Mouse (Mus musculus) layer of hippocampus, adult 2 months (tissue): Measurements from ENCODE around the gene 8030474K03Rik. TPM values are rescaled to one million over a fixed set of nuclear protein-coding genes. Genes with fewer than 3 reads are reported as not detected.
"Not testable (repeated sequence)": the region's sequence is repeated elsewhere in the genome, so short reads cannot be mapped to it uniquely, and the experiment has no call there.

ENCODE experiments used
- DNase-seq, 2 experiments: peaks; one replicate each; pipeline ENCODE4 v3.0.0; 2022; ENCODE audit warnings: low spot score in 2 of 2
- H3K27ac ChIP-seq: fragments of 200-600 bp; 2 replicates; pipeline ENCODE4 v1.8.1; 2022
- H3K4me3 ChIP-seq: fragments of 200-600 bp; 2 replicates; pipeline ENCODE4 v1.8.1; 2022; ENCODE audit warnings: mild to moderate bottlenecking
- CTCF ChIP-seq: fragments of 200-600 bp; conservative IDR thresholded peaks from 2 replicates; pipeline ENCODE4 v1.8.1; 2022; ENCODE audit warnings: antibody characterized with exemption, mild to moderate bottlenecking, moderate library complexity
- long read RNA-seq, 2 experiments: library from polyadenylated mRNA; stranded (forward); transcript quantifications; one replicate each; pipeline ENCODE4 v2.0.0; 2021; ENCODE audit warnings: borderline mapping rate in 2 of 2
- total RNA-seq, 2 experiments: library from RNA; stranded (reverse); gene quantifications; 2 replicates each; pipeline ENCODE4 v1.2.3; 2021

The 8030474K03Rik gene
- total RNA-seq, result not detected
- long read RNA-seq, experiment 1, result 0 reads
- long read RNA-seq, experiment 2, result 0 reads

DNA sequence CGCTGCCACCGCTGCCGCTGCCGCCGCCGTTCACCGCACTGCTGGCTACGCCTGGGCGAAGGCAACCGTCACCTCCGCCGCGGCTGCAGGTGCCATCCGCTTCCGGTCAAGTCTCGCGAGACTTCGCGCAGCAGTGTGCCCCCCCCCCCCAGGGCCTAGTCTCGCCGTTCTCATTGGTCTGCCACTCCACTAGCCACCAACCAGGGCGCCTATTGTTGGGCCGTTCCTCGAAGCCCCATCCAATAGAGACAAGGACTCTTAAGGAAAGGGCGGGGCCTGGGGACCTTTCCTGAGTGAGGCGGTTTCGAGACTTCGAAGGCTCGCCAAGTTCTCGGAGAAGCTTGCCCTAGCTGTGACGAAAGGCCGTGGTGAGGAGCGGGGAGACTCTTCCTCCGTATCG lies at the start of gene 8030474K03Rik, which contains the start of gene Gm4779:
8030474K03Rik (plus strand) TSS at position 315 of the 400 bp plus-strand sequence.
Gm4779 (minus strand) TSS at position 82 of the 400 bp plus-strand sequence.
- no peak for TF ChIP-seq CTCF
- no peak within 1 kb of the TSS for H3K27ac ChIP-seq
- no peak within 1 kb of the TSS for H3K4me3 ChIP-seq
- no peak for DNase-seq

DNA sequence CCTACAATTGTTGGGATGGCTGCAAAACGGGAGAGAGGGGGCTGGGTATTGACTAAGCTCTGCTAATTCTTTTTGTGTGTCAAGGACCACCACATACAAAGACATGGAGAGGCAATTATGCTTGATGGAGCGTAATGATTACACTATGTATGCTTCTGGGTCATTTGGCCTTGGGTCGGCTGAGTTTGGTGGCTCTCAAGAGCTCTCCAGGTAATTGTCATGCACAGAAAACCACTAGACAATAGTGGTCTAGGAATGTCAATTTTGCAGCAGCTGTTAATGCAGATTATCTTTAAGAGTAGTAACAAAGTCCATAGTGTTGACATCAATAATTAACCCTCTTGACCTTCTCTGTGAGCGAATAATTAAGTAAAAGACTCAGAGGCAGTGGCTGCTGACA lies 44.3 kb upstream of the 8030474K03Rik start:
- DNase-seq, result no peak
- Histone ChIP-seq H3K4me3 (no peak overlapping the region), H3K27ac (no peak overlapping the region)
- no peak for TF ChIP-seq CTCF

DNA sequence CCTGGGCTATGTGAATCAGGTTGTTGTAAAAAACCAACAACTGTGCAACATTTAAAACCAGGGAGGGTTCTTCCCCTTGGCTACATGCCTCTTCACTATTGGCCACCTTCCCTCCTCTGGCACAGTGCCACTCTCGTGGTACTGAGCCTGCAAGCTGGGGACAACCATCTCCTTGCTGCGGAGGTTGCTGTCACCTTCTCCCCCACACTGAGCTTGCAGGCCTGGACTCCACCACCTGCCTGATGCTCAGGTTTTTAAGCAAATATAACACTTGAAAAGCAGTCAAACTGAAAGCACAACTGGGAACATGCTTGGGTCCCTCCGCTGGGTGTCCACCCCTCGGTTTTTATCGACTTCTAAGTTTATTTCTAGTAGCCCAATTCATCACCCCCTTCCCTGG lies 40.0 kb upstream of the 8030474K03Rik start:
- no peak for TF ChIP-seq CTCF
- no peak overlapping the region for H3K4me3 ChIP-seq
- H3K27ac ChIP-seq, result no peak overlapping the region
- DNase-seq, result peak in 1 of 2 experiments; percentile 16

DNA sequence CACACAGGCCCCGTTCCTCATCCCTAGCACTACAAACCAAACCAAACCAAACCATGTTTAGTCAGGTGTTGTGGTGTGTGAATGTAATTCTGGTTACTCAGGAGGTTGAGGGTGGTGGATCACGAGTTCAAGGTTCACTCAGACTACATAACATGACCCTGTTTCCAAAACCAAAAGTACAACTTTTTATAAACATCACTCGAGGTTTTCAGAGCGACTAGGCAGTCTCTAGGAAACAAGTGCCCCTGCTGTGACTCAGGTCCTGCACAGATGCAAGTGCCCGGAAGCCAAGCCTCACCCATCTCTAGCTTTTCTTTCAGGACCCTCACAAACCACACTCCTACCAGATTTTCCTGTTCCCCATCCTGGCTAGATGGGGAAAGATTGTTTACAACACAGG lies 29.8 kb upstream of the 8030474K03Rik start:
- no peak for TF ChIP-seq CTCF
- DNase-seq, result no peak
- H3K27ac ChIP-seq, result no peak overlapping the region
- H3K4me3 ChIP-seq, result no peak overlapping the region

DNA sequence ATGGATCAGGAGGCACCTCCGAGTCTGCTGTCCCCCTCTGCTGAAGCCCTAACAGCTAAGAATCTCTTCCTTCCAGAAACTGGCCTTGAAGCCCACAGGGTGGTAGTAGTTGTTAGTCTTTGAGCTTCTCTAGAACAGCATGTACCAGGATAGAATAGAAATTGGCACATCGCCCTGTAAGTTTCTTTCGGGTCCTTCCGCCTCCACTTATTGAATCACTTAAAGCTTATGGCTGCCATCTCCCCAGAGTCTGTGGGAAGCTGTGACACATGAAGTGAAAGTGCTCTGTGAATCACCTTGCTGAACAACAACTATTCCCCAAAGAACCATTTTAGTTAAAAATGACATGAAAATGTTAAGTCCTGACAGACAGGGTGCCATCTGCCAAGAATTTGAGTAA lies 29.3 kb upstream of the 8030474K03Rik start:
- DNase-seq, result no peak
- no peak overlapping the region for H3K27ac ChIP-seq
- no peak overlapping the region for H3K4me3 ChIP-seq
- no peak for TF ChIP-seq CTCF

DNA sequence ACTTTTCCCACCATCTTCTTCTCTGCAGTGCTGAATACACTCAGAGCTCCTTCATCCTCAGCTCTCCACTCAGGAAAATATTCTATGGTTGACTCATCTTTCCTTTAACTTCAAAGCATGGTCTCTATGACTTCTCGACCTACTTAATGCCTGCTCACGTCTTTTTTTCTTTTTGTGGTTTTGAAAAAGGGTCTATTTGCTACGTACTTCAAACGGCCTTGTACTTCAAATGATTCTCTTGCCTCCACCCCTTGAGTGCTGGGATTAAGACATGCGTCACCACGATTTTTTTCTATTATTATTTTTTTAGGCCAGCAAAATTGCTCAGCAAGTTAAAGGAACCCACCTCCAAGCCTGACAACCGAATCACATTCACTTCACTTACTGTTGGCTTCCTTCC lies 27.2 kb upstream of the 8030474K03Rik start:
- Histone ChIP-seq H3K27ac (no peak overlapping the region), H3K4me3 (no peak overlapping the region)
- TF ChIP-seq CTCF, result no peak
- DNase-seq, result no peak

DNA sequence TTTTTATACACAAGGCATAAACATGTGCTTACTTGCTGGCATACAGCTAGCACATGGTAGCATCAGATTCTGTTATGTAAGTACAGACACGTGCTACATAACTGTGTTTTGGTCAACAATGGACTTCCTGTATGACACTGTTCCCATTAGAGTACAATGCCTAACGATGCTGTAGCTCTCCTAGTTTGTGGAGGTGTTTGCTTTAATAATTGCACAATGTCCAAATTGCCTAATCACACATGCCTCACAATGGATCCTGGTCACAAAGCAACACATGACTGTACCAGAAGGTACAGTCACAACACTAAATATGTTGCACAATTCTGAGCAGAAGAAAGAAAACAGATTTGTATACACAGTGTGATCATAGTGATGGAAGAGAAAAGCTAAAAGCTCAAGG lies 25.0 kb upstream of the 8030474K03Rik start:
- no peak for TF ChIP-seq CTCF
- H3K27ac ChIP-seq, result peak overlapping the region; percentile 51; the same call in 1 of the 2 replicates
- DNase-seq, result no peak
- H3K4me3 ChIP-seq, result no peak overlapping the region

DNA sequence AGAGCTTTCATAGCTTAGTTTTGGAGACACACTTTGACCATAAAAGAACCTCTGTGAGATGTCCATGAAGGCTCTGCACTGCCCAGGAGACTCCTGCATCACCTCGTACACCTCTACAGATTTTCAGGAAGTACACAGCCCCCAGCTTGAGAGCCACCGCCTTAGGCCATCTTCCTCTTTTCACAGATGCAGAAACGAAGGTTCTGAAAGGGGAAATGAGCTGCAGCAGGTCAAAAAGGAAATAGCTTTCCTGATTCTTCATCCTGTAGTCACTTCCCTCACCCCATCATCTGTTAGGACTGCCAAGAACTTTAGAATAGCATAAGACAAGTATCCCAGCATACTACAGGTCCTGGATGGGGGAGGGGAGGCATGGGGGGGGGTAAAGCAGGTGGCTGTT lies 24.1 kb upstream of the 8030474K03Rik start:
- TF ChIP-seq CTCF, result no peak
- no peak for DNase-seq

DNA sequence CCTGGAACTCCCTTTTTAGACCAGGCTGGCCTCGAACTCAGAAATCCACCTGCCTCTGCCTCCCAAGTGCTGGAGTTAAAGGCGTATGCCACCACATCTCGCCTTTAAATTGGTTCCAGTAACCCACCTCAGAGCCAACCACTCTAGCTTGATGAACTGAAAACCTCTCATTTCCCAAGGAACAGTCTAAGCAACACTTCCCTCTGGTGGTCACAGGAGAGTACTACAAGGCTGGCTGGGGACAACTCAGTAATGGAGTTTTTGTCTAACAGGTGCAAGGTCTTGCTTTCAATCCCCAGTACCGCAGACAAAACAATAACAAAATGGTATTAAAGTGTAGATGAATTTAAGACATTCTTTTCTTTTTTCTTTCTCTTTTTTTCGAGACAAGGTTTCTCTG lies 22.4 kb upstream of the 8030474K03Rik start:
- peak; percentile 29 to 57 for DNase-seq
- H3K27ac ChIP-seq, result no peak overlapping the region
- TF ChIP-seq CTCF, result peak; percentile 90

More for the DNA sequence above, 24.1 kb upstream of the 8030474K03Rik start:
- Histone ChIP-seq H3K27ac (no peak overlapping the region), H3K4me3 (no peak overlapping the region)

DNA sequence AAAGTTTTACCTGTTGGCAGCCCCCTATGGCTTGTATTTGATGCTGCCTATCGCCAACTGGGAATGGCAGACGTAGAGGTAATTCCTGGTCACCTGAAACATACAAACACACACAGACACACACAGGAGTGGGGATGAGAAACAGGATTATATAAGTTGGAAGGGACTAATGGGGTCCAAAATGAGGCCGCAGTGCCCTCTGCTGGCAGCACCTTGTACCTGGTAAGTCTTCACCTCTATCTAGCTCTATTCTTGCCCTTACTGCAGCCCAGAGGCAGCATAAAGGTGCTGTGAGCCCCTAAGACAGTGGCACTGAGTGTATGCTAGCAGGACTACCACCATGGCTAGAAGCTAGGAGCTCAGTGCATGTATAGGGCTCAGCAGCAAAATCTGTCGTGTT lies 2.9 kb upstream of the 8030474K03Rik start:
- Histone ChIP-seq H3K4me3 (no peak overlapping the region), H3K27ac (no peak overlapping the region)
- TF ChIP-seq CTCF, result peak; percentile 80
- DNase-seq, result peak; percentile 20 to 68

More for the DNA sequence above, 22.4 kb upstream of the 8030474K03Rik start:
- no peak overlapping the region for H3K4me3 ChIP-seq

DNA sequence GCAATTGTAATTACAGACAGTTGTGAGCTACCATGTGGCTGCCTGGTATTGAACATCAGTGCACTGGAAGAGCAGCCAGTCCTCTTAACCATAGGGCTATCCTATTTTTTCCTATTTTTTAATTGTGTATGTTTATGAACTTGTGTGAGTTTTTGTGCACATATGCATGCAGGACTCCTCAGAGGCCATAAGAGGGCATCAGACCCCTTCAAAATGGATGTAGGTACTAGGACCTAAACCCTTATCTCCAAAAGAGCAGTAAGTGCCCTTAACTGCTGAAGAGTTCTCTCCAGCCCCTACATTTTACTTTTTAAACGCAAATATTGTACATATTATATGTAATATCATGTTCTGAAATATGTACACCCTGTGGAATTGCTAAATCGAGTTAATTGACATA lies 11.1 kb downstream of the 8030474K03Rik start:
- no peak for DNase-seq
- TF ChIP-seq CTCF, result peak; percentile 78
- H3K27ac ChIP-seq, result no peak overlapping the region
- H3K4me3 ChIP-seq, result no peak overlapping the region

DNA sequence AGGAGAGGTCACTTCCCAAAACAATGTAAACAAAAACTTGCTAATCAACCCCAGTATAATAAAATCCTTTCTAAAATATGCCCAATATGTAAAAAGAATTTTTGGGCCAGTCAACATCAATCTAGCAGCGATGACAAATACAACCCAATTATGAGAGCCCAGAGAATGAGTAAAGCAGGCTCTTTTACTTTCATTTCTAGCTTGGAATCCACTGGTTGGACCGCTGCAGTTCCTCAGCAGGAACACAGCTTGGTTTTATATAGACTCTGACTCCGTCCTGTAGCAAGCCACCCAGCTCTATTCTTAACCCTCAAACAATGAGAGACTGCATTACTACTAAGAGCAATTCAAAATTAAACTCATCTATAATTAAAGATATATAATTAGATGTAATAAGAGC lies 17.3 kb downstream of the 8030474K03Rik start:
- no peak for TF ChIP-seq CTCF
- Histone ChIP-seq H3K4me3 (no peak overlapping the region), H3K27ac (no peak overlapping the region)
- DNase-seq, result no peak

DNA sequence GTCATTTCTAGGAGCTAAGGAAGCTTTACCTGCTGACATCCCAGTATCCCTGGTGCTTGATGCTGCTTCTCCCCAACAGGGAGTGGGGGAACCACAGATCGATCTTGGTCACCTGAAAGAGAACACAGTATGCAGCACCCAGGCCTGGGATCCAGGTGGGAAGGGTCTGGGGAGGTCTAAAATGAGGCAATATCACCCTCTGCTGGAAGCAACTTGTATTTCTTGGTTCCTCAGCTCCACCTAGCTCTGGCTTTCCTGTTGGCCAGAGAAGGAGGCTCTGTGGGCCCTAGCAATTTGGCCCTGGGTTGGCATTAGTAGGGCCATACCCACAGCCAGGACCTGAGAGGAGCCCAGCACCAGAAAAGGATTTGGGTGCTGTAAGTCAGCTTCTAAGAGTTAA lies 24.7 kb downstream of the 8030474K03Rik start:
- H3K4me3 ChIP-seq, result no peak overlapping the region
- peak in 1 of 2 experiments; percentile 11 for DNase-seq
- H3K27ac ChIP-seq, result no peak overlapping the region
- TF ChIP-seq CTCF, result peak; percentile 68

DNA sequence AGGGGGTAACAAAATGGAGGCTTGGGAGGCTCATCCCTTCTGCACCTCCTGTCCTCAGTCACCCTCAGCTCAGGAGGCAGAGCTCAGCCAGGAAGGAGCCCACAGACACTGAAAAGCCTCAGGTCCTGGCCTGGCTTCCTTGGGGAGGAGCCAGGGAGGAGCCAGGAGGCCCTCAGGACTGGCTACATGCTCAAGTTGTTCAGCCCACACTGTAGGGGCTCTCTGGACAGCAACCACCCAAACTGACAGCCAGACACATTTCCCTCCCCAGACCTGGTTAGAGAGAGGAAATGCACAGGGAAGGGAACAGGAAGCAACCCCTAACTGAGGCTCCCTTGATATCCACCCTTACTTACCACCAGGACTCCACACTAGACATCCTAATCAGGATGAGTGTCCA lies 25.5 kb downstream of the 8030474K03Rik start:
- not testable (repeated sequence) for H3K4me3 ChIP-seq, H3K27ac ChIP-seq, DNase-seq
